ENCODE assay signal across 8 mouse cellular contexts in the genomic region with DNA sequence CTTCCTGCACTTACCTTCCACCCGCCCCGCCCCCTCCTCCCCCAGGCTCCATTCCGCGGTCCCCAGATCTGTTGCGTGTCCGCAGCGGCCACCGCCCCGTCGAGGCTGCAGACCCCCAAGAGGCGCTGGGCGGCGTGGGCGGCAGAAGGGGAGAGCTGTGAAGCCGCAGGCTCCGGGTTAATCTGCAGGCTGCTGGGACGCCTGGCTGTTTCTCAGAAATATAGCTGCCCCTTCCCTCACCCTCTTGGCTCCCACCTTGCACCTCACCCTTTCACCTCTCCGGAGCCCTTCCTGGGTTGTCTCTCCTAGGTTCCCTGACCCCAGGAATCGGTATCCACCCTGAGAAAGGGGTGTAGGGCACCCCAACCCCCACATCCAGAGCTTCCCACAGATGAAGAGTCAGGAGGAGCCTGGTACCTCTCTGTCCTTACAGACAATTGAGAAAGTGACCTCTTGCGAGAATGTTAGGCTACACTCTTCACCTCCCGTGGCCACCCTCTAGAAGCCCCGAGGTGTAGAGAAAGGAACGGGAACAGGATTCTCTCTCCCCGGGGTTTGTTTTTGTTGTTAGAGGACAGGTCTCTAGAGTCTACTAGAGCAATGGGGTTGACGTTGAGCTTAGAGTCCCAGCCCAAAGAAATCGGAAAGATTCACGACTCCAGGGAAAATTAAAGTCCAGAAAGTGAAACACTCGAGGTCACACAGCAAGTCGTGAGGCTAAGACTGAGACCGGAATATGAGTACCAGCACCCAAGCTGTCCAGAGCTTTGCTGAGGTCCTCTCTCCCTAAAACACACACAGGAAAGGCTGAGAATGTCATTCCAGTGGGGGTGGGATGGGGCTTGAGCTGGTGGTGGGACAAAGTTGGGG. TPM values are rescaled to one million over a fixed set of nuclear protein-coding genes. Genes with fewer than 3 reads are reported as not detected.
DNase-seq lines count a peak whose midpoint lies in the region; ATAC-seq and TF ChIP-seq lines count a peak whose summit lies in the region.

No protein-coding gene starts in this region.

- no peaks in the 10 kb centered on the region for H3K36me3 ChIP-seq in forebrain, embryonic 14.5 days (ENCODE audit: control insufficient read depth, insufficient read depth, low read length)
- peaks cover 10% of the 10 kb centered on the region for H3K36me3 ChIP-seq in liver, embryonic 16.5 days (ENCODE audit: control insufficient read depth, insufficient read depth)

- no peak for DNase-seq in gastrocnemius, adult 2 months
- no peak for DNase-seq in gastrocnemius, postnatal 36 days
- DNase-seq in forebrain, embryonic 14.5 days (ENCODE audit: low spot score) = peak; percentile 20
- no peak for DNase-seq in frontal cortex, adult 2 months (ENCODE audit: extremely low spot score in 1 of 2, low spot score in 1 of 2)
- DNase-seq in adrenal gland, postnatal 36 days = no peak
- DNase-seq in urinary bladder, postnatal 14 days (ENCODE audit: low spot score) = no peak

- 5% methylated on average over 22 of the region's 30 CpGs for WGBS in forebrain, embryonic 14.5 days
- 4% methylated on average over 28 of the region's 30 CpGs for WGBS in liver, embryonic 16.5 days (ENCODE audit: insufficient replicate concordance)

- peak overlapping the region; percentile 74 for H3K4me3 ChIP-seq in gastrocnemius, adult 2 months
- H3K4me3 ChIP-seq in forebrain, embryonic 14.5 days (ENCODE audit: low read depth, low read length) = peak overlapping the region; percentile 49
- H3K4me3 ChIP-seq in liver, embryonic 16.5 days (ENCODE audit: low read depth, low read length) = peak overlapping the region; percentile 64

- H3K9ac ChIP-seq in forebrain, embryonic 14.5 days (ENCODE audit: low read length) = peak overlapping the region; percentile 65
- H3K9ac ChIP-seq in liver, embryonic 16.5 days (ENCODE audit: low read depth, low read length) = peak overlapping the region; percentile 43

- TF ChIP-seq CTCF in gastrocnemius, adult 2 months (IDR thresholded peaks at IDR 0.05) = no peak

- intact Hi-C loops in gastrocnemius, adult 2 months (cut with DNase I) = loop anchor here (5.0 kb wide), 2 partner anchors 46 to 116 kb away; a partner anchor contains a TSS
- intact Hi-C loops in gastrocnemius, postnatal 36 days (cut with DNase I) = no loop called here

- peaks cover 23% of the 10 kb centered on the region for H3K27me3 ChIP-seq in forebrain, embryonic 14.5 days (replicated peaks; ENCODE audit: control insufficient read depth, insufficient read depth, low read length)
- H3K27me3 ChIP-seq in liver, embryonic 16.5 days (ENCODE audit: control insufficient read depth, insufficient read depth, low read depth, low read length) = peaks cover 33% of the 10 kb centered on the region

- no peaks in the 10 kb centered on the region for H3K4me1 ChIP-seq in forebrain, embryonic 14.5 days (ENCODE audit: control insufficient read depth, insufficient read depth, low read length)
- peaks cover 9% of the 10 kb centered on the region for H3K4me1 ChIP-seq in liver, embryonic 16.5 days (ENCODE audit: control insufficient read depth, low read depth, low read length)

- H3K9me3 ChIP-seq in forebrain, embryonic 14.5 days (replicated peaks; ENCODE audit: control insufficient read depth, low read length) = no peaks in the 10 kb centered on the region
- H3K9me3 ChIP-seq in liver, embryonic 16.5 days (replicated peaks; ENCODE audit: control insufficient read depth, low read length) = no peaks in the 10 kb centered on the region

- H3K4me2 ChIP-seq in forebrain, embryonic 14.5 days (ENCODE audit: low read length) = peak overlapping the region; percentile 78
- H3K4me2 ChIP-seq in liver, embryonic 16.5 days (ENCODE audit: low read depth, low read length) = peak overlapping the region; percentile 79

- peak overlapping the region; percentile 51 for H3K27ac ChIP-seq in gastrocnemius, adult 2 months
- no peak overlapping the region for H3K27ac ChIP-seq in forebrain, embryonic 14.5 days (ENCODE audit: low read depth, low read length)
- H3K27ac ChIP-seq in liver, embryonic 16.5 days (ENCODE audit: low read length) = no peak overlapping the region

- ATAC-seq in CD4-positive, CD25-positive, alpha-beta regulatory T cell, adult 4 months = peak; percentile 6
- ATAC-seq in forebrain, embryonic 14.5 days = peak; percentile 57
- ATAC-seq in liver, embryonic 16.5 days (ENCODE audit: low read depth) = no peak

RNA-seq across cellular contexts. Expression of a gene that starts 12.2 kb away (rescaled TPM):
- total RNA-seq in gastrocnemius, adult 2 months (2021) = not detected
- total RNA-seq in gastrocnemius, postnatal 36 days (2021) = not detected
- polyA plus RNA-seq in CD4-positive, CD25-positive, alpha-beta regulatory T cell, adult 4 months (2017; shearing (Covaris generic)) = 1 to 10 TPM; 3.6 to 6.2 TPM
- polyA plus RNA-seq in forebrain, embryonic 14.5 days (2014; fragmentation: Nextera tagmentation; extraction: Ambion mirVana) = 0.38 and 0.41 TPM in 2 replicates
- 28.5 and 36.0 TPM in 2 replicates for polyA plus RNA-seq in liver, embryonic 16.5 days (2015; fragmentation: Nextera tagmentation; extraction: Ambion mirVana)
- polyA plus RNA-seq in frontal cortex, adult 2 months (2012; rRNA removed) = 1.6 and 2.0 TPM in 2 replicates
- not detected for total RNA-seq in adrenal gland, postnatal 36 days (2021)

RNA-seq across cellular contexts. Expression of a gene that starts 19.6 kb away (rescaled TPM):
- total RNA-seq in gastrocnemius, adult 2 months (2021) = 10 to 100 TPM; 30.3 to 37.4 TPM
- total RNA-seq in gastrocnemius, postnatal 36 days (2021) = 10 to 100 TPM; 27.2 to 36.5 TPM
- 100 to 1,000 TPM; 150 to 155 TPM for polyA plus RNA-seq in CD4-positive, CD25-positive, alpha-beta regulatory T cell, adult 4 months (2017; shearing (Covaris generic))
- 279 and 290 TPM in 2 replicates for polyA plus RNA-seq in forebrain, embryonic 14.5 days (2014; fragmentation: Nextera tagmentation; extraction: Ambion mirVana)
- 55.9 and 57.9 TPM in 2 replicates for polyA plus RNA-seq in liver, embryonic 16.5 days (2015; fragmentation: Nextera tagmentation; extraction: Ambion mirVana)
- polyA plus RNA-seq in frontal cortex, adult 2 months (2012; rRNA removed) = 177 and 209 TPM in 2 replicates
- 10 to 100 TPM; 84.0 to 84.2 TPM for total RNA-seq in adrenal gland, postnatal 36 days (2021)

RNA-seq across cellular contexts. Expression of a gene that starts 46.1 kb away (rescaled TPM):
- 1 to 10 TPM; 1.6 to 1.9 TPM for total RNA-seq in gastrocnemius, adult 2 months (2021)
- 1 to 10 TPM; 1.8 to 2.9 TPM for total RNA-seq in gastrocnemius, postnatal 36 days (2021)
- polyA plus RNA-seq in CD4-positive, CD25-positive, alpha-beta regulatory T cell, adult 4 months (2017; shearing (Covaris generic)) = under 1 TPM; 0.07 to 0.23 TPM
- polyA plus RNA-seq in forebrain, embryonic 14.5 days (2014; fragmentation: Nextera tagmentation; extraction: Ambion mirVana) = 5.6 and 5.9 TPM in 2 replicates
- polyA plus RNA-seq in liver, embryonic 16.5 days (2015; fragmentation: Nextera tagmentation; extraction: Ambion mirVana) = 1.8 and 2.1 TPM in 2 replicates
- polyA plus RNA-seq in frontal cortex, adult 2 months (2012; rRNA removed) = 3.0 and 3.2 TPM in 2 replicates
- total RNA-seq in adrenal gland, postnatal 36 days (2021) = 1 to 10 TPM; 4.2 to 4.7 TPM

RNA-seq across cellular contexts. Expression of a gene that starts 58.1 kb away (rescaled TPM):
- 1 to 10 TPM; 2.2 to 3.0 TPM for total RNA-seq in gastrocnemius, adult 2 months (2021)
- 1 to 10 TPM; 1.8 to 2.2 TPM for total RNA-seq in gastrocnemius, postnatal 36 days (2021)
- 10 to 100 TPM in 1 of 2 experiments, 1 to 10 TPM in 1; 6.7 to 11.6 TPM for polyA plus RNA-seq in CD4-positive, CD25-positive, alpha-beta regulatory T cell, adult 4 months (2017; shearing (Covaris generic))
- polyA plus RNA-seq in forebrain, embryonic 14.5 days (2014; fragmentation: Nextera tagmentation; extraction: Ambion mirVana) = 6.1 and 6.9 TPM in 2 replicates
- polyA plus RNA-seq in liver, embryonic 16.5 days (2015; fragmentation: Nextera tagmentation; extraction: Ambion mirVana) = 3.3 and 3.4 TPM in 2 replicates
- 13.7 and 15.2 TPM in 2 replicates for polyA plus RNA-seq in frontal cortex, adult 2 months (2012; rRNA removed)
- 1 to 10 TPM; 4.4 to 7.2 TPM for total RNA-seq in adrenal gland, postnatal 36 days (2021)
